Mouse (Mus musculus): ENCODE results near the gene Gga3. TPM values are rescaled to one million over a fixed set of nuclear protein-coding genes. Genes with fewer than 3 reads are reported as not detected.
A peak's percentile ranks its signal among the peaks of the same experiment; 100 is the strongest.

Gene Gga3
- polyA plus RNA-seq, 1 experiment from 2014 or later: 22.7 TPM

DNA sequence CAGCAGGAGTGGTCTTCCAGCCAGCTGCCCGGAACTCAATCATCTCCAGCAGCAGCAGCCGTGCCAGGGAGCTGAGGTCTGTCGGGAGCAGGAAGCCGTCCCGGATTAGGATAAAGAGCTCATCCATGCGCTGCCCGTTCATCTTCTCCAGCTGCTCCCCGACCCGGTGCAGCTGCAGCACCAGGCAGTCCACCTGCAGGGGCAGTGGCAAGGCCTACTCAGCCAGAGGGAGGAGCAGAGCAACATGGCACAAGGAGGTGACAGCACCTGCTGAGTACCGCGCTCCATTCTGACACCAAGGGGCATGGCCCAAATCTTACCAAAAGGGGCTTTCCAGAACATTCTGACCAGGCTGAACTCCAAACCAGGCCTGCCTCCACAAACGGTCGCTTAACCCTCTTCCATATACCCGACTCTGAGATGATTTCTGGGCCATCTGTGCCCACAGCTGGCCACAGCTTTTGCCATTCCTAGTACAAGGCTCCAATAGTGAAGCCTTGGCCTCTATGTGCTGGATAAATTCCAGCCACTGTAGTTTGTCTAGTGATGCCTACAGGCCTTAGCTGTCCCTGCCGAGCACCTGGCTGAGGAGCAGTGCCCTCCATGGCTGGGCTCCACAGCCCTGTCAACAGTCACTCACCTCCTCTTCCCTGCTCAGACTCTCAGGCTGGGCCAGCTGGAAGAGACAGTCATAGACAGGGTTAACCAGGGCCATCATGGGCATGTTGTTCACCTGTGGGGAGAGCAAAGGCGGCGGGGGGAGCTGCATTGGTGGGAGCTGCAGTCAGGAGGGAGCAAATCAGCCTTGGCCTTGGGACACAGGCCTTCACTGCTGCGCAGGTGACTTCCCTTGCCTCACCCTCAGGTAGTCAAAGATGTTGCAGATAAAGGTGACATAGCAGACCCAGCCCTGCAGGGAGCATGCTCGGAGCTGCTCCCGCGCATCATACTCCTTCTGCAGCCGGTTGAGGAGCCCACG lies 4.9 kb upstream of the Gga3 start:
- Histone ChIP-seq H3K36me3 (ENCODE audit: control insufficient read depth, insufficient read depth, low read length) (peaks cover 46% of the 10 kb centered on the region), H3K4me2 (replicated peaks; ENCODE audit: low read depth, low read length) (no peak overlapping the region), H3K4me3 (ENCODE audit: low read length) (no peak overlapping the region), H3K4me1 (ENCODE audit: control insufficient read depth, insufficient read depth, low read length) (peaks cover 22% of the 10 kb centered on the region), H3K27ac (ENCODE audit: low read depth, low read length) (no peak overlapping the region), H3K9me3 (ENCODE audit: control insufficient read depth, low read length) (no peaks in the 10 kb centered on the region), H3K27me3 (ENCODE audit: control insufficient read depth, insufficient read depth, low read length) (no peaks in the 10 kb centered on the region), H3K9ac (ENCODE audit: low read depth, low read length) (no peak overlapping the region)
- WGBS: 86% methylated on average over 23 of the region's 23 CpGs
- no peak for ATAC-seq (ENCODE audit: low FRiP score, low TSS enrichment)

GRCm38 (mm10) chr11:115606733-115607132 lies 2.9 kb upstream of the Gga3 start:
- WGBS: 96% methylated on average over 18 of the region's 18 CpGs
- peaks cover 25% of the 10 kb centered on the region for H3K4me1 ChIP-seq (ENCODE audit: control insufficient read depth, insufficient read depth, low read length)

GRCm38 (mm10) chr11:115604304-115604696 lies 449 bp upstream of the Gga3 start:
- H3K27me3 ChIP-seq (ENCODE audit: control insufficient read depth, insufficient read depth, low read length): no peaks in the 10 kb centered on the region
- WGBS: under 1% methylated on average over 26 of the region's 26 CpGs
- peak overlapping the region; percentile 92 for H3K4me2 ChIP-seq (replicated peaks; ENCODE audit: low read depth, low read length)
- H3K4me1 ChIP-seq (ENCODE audit: control insufficient read depth, insufficient read depth, low read length): peaks cover 19% of the 10 kb centered on the region
- no peaks in the 10 kb centered on the region for H3K9me3 ChIP-seq (ENCODE audit: control insufficient read depth, low read length)
- H3K36me3 ChIP-seq (ENCODE audit: control insufficient read depth, insufficient read depth, low read length): peaks cover 39% of the 10 kb centered on the region
- peak overlapping the region; percentile 92 for H3K4me3 ChIP-seq (ENCODE audit: low read length)
- peak; percentile 21 for ATAC-seq (ENCODE audit: low FRiP score, low TSS enrichment)
- peak overlapping the region; percentile 91 for H3K27ac ChIP-seq (ENCODE audit: low read depth, low read length)
- peak overlapping the region; percentile 98 for H3K9ac ChIP-seq (ENCODE audit: low read depth, low read length)

More at GRCm38 (mm10) chr11:115606733-115607132, 2.9 kb upstream of the Gga3 start:
- no peak for ATAC-seq (ENCODE audit: low FRiP score, low TSS enrichment)
- Histone ChIP-seq H3K36me3 (ENCODE audit: control insufficient read depth, insufficient read depth, low read length) (peaks cover 46% of the 10 kb centered on the region), H3K9ac (ENCODE audit: low read depth, low read length) (no peak overlapping the region), H3K27ac (ENCODE audit: low read depth, low read length) (no peak overlapping the region), H3K9me3 (ENCODE audit: control insufficient read depth, low read length) (no peaks in the 10 kb centered on the region), H3K4me2 (replicated peaks; ENCODE audit: low read depth, low read length) (no peak overlapping the region), H3K27me3 (ENCODE audit: control insufficient read depth, insufficient read depth, low read length) (no peaks in the 10 kb centered on the region), H3K4me3 (ENCODE audit: low read length) (no peak overlapping the region)

GRCm38 (mm10) chr11:115603128-115603475 lies 749 bp downstream of the Gga3 start:
- H3K4me3 ChIP-seq (ENCODE audit: low read length): peak overlapping the region; percentile 92
- no peaks in the 10 kb centered on the region for H3K27me3 ChIP-seq (ENCODE audit: control insufficient read depth, insufficient read depth, low read length)
- peak overlapping the region; percentile 91; the same call in 1 of the 2 replicates for H3K27ac ChIP-seq (ENCODE audit: low read depth, low read length)
- H3K4me1 ChIP-seq (ENCODE audit: control insufficient read depth, insufficient read depth, low read length): peaks cover 19% of the 10 kb centered on the region
- H3K4me2 ChIP-seq (replicated peaks; ENCODE audit: low read depth, low read length): peak overlapping the region; percentile 92
- no peaks in the 10 kb centered on the region for H3K9me3 ChIP-seq (ENCODE audit: control insufficient read depth, low read length)
- H3K9ac ChIP-seq (ENCODE audit: low read depth, low read length): peak overlapping the region; percentile 98
- H3K36me3 ChIP-seq (ENCODE audit: control insufficient read depth, insufficient read depth, low read length): peaks cover 30% of the 10 kb centered on the region
- WGBS: 3% methylated on average over 15 of the region's 15 CpGs
- ATAC-seq (ENCODE audit: low FRiP score, low TSS enrichment): no peak

GRCm38 (mm10) chr11:115601174-115601573 lies 2.7 kb downstream of the Gga3 start:
- H3K36me3 ChIP-seq (ENCODE audit: control insufficient read depth, insufficient read depth, low read length): peaks cover 26% of the 10 kb centered on the region
- 67% methylated on average over 4 of the region's 4 CpGs for WGBS

GRCm38 (mm10) chr11:115600743-115601142 lies 3.1 kb downstream of the Gga3 start:
- no peak overlapping the region for H3K27ac ChIP-seq (ENCODE audit: low read depth, low read length)
- ATAC-seq (ENCODE audit: low FRiP score, low TSS enrichment): no peak
- peaks cover 26% of the 10 kb centered on the region for H3K36me3 ChIP-seq (ENCODE audit: control insufficient read depth, insufficient read depth, low read length)
- H3K27me3 ChIP-seq (ENCODE audit: control insufficient read depth, insufficient read depth, low read length): no peaks in the 10 kb centered on the region
- H3K4me1 ChIP-seq (ENCODE audit: control insufficient read depth, insufficient read depth, low read length): peaks cover 19% of the 10 kb centered on the region
- H3K4me3 ChIP-seq (ENCODE audit: low read length): no peak overlapping the region
- 84% methylated on average over 15 of the region's 15 CpGs for WGBS
- no peak overlapping the region for H3K4me2 ChIP-seq (replicated peaks; ENCODE audit: low read depth, low read length)
- H3K9me3 ChIP-seq (ENCODE audit: control insufficient read depth, low read length): no peaks in the 10 kb centered on the region
- no peak overlapping the region for H3K9ac ChIP-seq (ENCODE audit: low read depth, low read length)

More at GRCm38 (mm10) chr11:115601174-115601573, 2.7 kb downstream of the Gga3 start:
- Histone ChIP-seq H3K4me3 (ENCODE audit: low read length) (no peak overlapping the region), H3K27me3 (ENCODE audit: control insufficient read depth, insufficient read depth, low read length) (no peaks in the 10 kb centered on the region), H3K9me3 (ENCODE audit: control insufficient read depth, low read length) (no peaks in the 10 kb centered on the region), H3K4me1 (ENCODE audit: control insufficient read depth, insufficient read depth, low read length) (peaks cover 19% of the 10 kb centered on the region), H3K27ac (ENCODE audit: low read depth, low read length) (no peak overlapping the region), H3K4me2 (replicated peaks; ENCODE audit: low read depth, low read length) (no peak overlapping the region), H3K9ac (ENCODE audit: low read depth, low read length) (no peak overlapping the region)
- ATAC-seq (ENCODE audit: low FRiP score, low TSS enrichment): no peak

DNA sequence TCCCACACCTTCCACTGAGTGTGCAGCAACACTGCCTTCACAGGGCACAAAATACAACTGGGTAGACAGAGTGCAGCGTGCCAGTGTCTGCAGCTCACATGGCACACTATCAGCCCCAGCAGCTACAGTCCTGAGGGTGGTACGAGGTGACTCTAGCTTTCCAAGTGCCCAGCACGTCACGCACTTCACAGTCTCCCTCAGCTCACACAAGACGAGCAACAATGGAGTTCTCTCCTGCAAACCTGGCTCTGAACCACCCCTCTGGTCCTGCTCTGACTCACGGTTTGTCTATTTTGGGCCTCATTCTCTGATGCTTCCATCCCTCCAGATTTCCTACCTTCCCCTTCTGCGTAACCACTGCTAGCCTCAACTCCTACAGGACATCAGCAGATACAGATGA lies 4.1 kb downstream of the Gga3 start:
- no peak overlapping the region for H3K27ac ChIP-seq (ENCODE audit: low read depth, low read length)
- no peak overlapping the region for H3K4me3 ChIP-seq (ENCODE audit: low read length)
- peaks cover 29% of the 10 kb centered on the region for H3K36me3 ChIP-seq (ENCODE audit: control insufficient read depth, insufficient read depth, low read length)
- H3K9me3 ChIP-seq (ENCODE audit: control insufficient read depth, low read length): no peaks in the 10 kb centered on the region
- no peak for ATAC-seq (ENCODE audit: low FRiP score, low TSS enrichment)
- no peak overlapping the region for H3K9ac ChIP-seq (ENCODE audit: low read depth, low read length)
- peaks cover 13% of the 10 kb centered on the region for H3K4me1 ChIP-seq (ENCODE audit: control insufficient read depth, insufficient read depth, low read length)
- WGBS: 94% methylated on average over 7 of the region's 7 CpGs
- H3K4me2 ChIP-seq (replicated peaks; ENCODE audit: low read depth, low read length): no peak overlapping the region
- no peaks in the 10 kb centered on the region for H3K27me3 ChIP-seq (ENCODE audit: control insufficient read depth, insufficient read depth, low read length)

- ATAC-seq (ENCODE audit: low FRiP score, low TSS enrichment): no peak
- Histone ChIP-seq H3K4me2 (replicated peaks; ENCODE audit: low read depth, low read length) (no peak overlapping the region), H3K4me3 (ENCODE audit: low read length) (no peak overlapping the region), H3K9me3 (ENCODE audit: control insufficient read depth, low read length) (no peaks in the 10 kb centered on the region), H3K27ac (ENCODE audit: low read depth, low read length) (no peak overlapping the region), H3K27me3 (ENCODE audit: control insufficient read depth, insufficient read depth, low read length) (no peaks in the 10 kb centered on the region), H3K9ac (ENCODE audit: low read depth, low read length) (no peak overlapping the region), H3K36me3 (ENCODE audit: control insufficient read depth, insufficient read depth, low read length) (peaks cover 42% of the 10 kb centered on the region), H3K4me1 (ENCODE audit: control insufficient read depth, insufficient read depth, low read length) (peaks cover 10% of the 10 kb centered on the region)
- whole genome bisulfite sequencing: 95% methylated on average over 4 of the region's 4 CpGs
Measured at GRCm38 (mm10) chr11:115598309-115598708, 5.5 kb downstream of the Gga3 start.

DNA sequence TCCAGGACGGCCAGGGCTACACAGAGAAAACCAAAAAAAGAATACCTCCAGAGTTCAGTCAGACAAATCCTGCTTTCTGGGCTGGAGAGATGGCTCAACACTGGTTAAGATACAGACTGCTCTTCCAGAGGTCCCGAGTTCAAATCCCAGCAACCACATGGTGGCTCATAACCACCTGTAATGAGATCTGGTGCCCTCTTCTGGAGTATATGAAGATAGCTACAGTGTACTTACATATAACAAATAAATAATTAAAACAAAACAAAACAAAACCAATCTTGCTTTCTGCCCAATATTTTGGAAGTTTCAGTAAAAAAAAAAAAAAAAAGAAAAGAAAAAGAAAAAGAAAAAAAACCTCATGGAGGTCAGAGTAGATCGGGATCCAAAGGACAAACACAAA lies 8.6 kb downstream of the Gga3 start:
- Histone ChIP-seq H3K9ac (ENCODE audit: low read depth, low read length) (no peak overlapping the region), H3K36me3 (ENCODE audit: control insufficient read depth, insufficient read depth, low read length) (peaks cover 73% of the 10 kb centered on the region), H3K27me3 (ENCODE audit: control insufficient read depth, insufficient read depth, low read length) (no peaks in the 10 kb centered on the region), H3K4me1 (ENCODE audit: control insufficient read depth, insufficient read depth, low read length) (no peaks in the 10 kb centered on the region), H3K4me2 (replicated peaks; ENCODE audit: low read depth, low read length) (no peak overlapping the region), H3K4me3 (ENCODE audit: low read length) (no peak overlapping the region), H3K9me3 (ENCODE audit: control insufficient read depth, low read length) (no peaks in the 10 kb centered on the region), H3K27ac (ENCODE audit: low read depth, low read length) (no peak overlapping the region)
- WGBS: 97% methylated on average over 3 of the region's 3 CpGs
- no peak for ATAC-seq (ENCODE audit: low FRiP score, low TSS enrichment)
